Mouse (Mus musculus): ENCODE results near the gene Adra1d. TPM values are rescaled to one million over a fixed set of nuclear protein-coding genes. Genes with fewer than 3 reads are reported as not detected.

Gene Adra1d
- polyA plus RNA-seq, 1 experiment from 2014 or later, result 1.0 TPM

GRCm38 (mm10) chr2:131529898-131530622 lies 32.0 kb downstream of the Adra1d start:
- H3K27me3 ChIP-seq (ENCODE audit: control insufficient read depth, insufficient read depth, low read length), result no peaks in the 10 kb centered on the region
- ATAC-seq (replicated peaks; ENCODE audit: extremely low read depth, insufficient read depth, low FRiP score), result 0 out of 2 replicates have a peak, but pooled peaks have one; percentile 47
- H3K4me3 ChIP-seq (ENCODE audit: low read length), result no peak overlapping the region
- H3K4me2 ChIP-seq (ENCODE audit: low read depth, low read length), result no peak overlapping the region
- no peaks in the 10 kb centered on the region for H3K9me3 ChIP-seq (replicated peaks; ENCODE audit: control insufficient read depth, low read length)
- WGBS, result 30% methylated on average over 11 of the region's 11 CpGs
- no peak overlapping the region for H3K9ac ChIP-seq (ENCODE audit: low read length)
- no peak overlapping the region for H3K27ac ChIP-seq (ENCODE audit: low read length)
- 0 out of 2 replicates have a peak, but pooled peaks cover under 1% of the 10 kb centered on the region for H3K36me3 ChIP-seq (ENCODE audit: control insufficient read depth, insufficient read depth)
- no peaks in the 10 kb centered on the region for H3K4me1 ChIP-seq (ENCODE audit: control insufficient read depth, insufficient read depth, low read length)

- Histone ChIP-seq H3K9me3 (replicated peaks; ENCODE audit: control insufficient read depth, low read length) (no peaks in the 10 kb centered on the region), H3K36me3 (ENCODE audit: control insufficient read depth, insufficient read depth) (peaks cover 5% of the 10 kb centered on the region; the same call in 1 of the 2 replicates), H3K27me3 (ENCODE audit: control insufficient read depth, insufficient read depth, low read length) (no peaks in the 10 kb centered on the region), H3K4me1 (ENCODE audit: control insufficient read depth, insufficient read depth, low read length) (no peaks in the 10 kb centered on the region), H3K27ac (ENCODE audit: low read length) (no peak overlapping the region), H3K4me2 (ENCODE audit: low read depth, low read length) (no peak overlapping the region), H3K4me3 (ENCODE audit: low read length) (no peak overlapping the region), H3K9ac (ENCODE audit: low read length) (no peak overlapping the region)
- no peak for ATAC-seq (replicated peaks; ENCODE audit: extremely low read depth, insufficient read depth, low FRiP score)
- 53% methylated on average over 3 of the region's 3 CpGs for WGBS
Observed at GRCm38 (mm10) chr2:131527061-131527460, 35.0 kb downstream of the Adra1d start.

DNA sequence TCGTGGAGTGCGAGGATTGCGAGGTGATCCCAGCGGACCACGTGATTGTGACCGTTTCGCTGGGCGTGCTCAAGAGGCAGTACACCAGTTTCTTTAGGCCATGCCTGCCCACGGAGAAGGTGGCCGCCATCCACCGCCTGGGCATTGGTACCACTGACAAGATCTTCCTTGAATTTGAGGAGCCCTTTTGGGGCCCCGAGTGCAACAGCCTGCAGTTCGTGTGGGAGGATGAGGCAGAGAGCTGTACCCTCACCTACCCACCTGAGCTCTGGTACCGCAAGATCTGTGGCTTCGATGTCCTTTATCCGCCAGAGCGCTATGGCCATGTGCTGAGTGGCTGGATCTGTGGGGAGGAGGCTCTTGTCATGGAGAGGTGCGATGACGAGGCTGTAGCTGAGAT lies 41.3 kb downstream of the Adra1d start:
- H3K4me1 ChIP-seq (ENCODE audit: control insufficient read depth, insufficient read depth, low read length), result 0 out of 2 replicates have a peak, but pooled peaks cover 5% of the 10 kb centered on the region
- no peak overlapping the region for H3K4me3 ChIP-seq (ENCODE audit: low read length)
- no peaks in the 10 kb centered on the region for H3K27me3 ChIP-seq (ENCODE audit: control insufficient read depth, insufficient read depth, low read length)
- no peak overlapping the region for H3K9ac ChIP-seq (ENCODE audit: low read length)
- WGBS, result 95% methylated on average over 19 of the region's 19 CpGs
- H3K36me3 ChIP-seq (ENCODE audit: control insufficient read depth, insufficient read depth), result peaks cover 13% of the 10 kb centered on the region; the same call in 1 of the 2 replicates
- no peaks in the 10 kb centered on the region for H3K9me3 ChIP-seq (replicated peaks; ENCODE audit: control insufficient read depth, low read length)
- no peak for ATAC-seq (replicated peaks; ENCODE audit: extremely low read depth, insufficient read depth, low FRiP score)
- H3K27ac ChIP-seq (ENCODE audit: low read length), result no peak overlapping the region
- no peak overlapping the region for H3K4me2 ChIP-seq (ENCODE audit: low read depth, low read length)

DNA sequence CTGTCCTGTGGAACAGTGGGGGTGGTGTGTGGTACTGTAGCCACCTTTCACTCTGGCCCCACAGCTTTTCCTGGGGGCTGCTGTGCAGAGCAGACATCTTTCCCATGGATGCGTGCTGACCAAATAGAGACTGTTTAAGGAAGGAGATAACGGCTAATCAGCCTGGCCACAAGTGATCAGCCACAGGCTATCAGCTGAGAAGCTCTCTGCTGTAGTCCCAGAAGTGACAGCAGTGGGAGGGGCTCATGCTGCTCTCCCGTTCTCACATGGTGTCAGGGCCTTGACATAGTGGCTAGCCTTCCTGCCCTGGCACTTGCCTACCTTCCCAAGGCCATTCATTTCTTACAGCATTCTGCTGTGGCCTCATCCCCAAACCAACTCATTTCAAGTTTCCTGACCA lies 43.3 kb downstream of the Adra1d start:
- Histone ChIP-seq H3K4me2 (ENCODE audit: low read depth, low read length) (no peak overlapping the region), H3K9ac (ENCODE audit: low read length) (no peak overlapping the region), H3K27ac (ENCODE audit: low read length) (no peak overlapping the region), H3K36me3 (ENCODE audit: control insufficient read depth, insufficient read depth) (peaks cover 8% of the 10 kb centered on the region; the same call in 1 of the 2 replicates), H3K4me1 (ENCODE audit: control insufficient read depth, insufficient read depth, low read length) (peaks cover 14% of the 10 kb centered on the region), H3K9me3 (replicated peaks; ENCODE audit: control insufficient read depth, low read length) (no peaks in the 10 kb centered on the region), H3K4me3 (ENCODE audit: low read length) (no peak overlapping the region), H3K27me3 (ENCODE audit: control insufficient read depth, insufficient read depth, low read length) (no peaks in the 10 kb centered on the region)
- WGBS, result 7% methylated on average over 3 of the region's 3 CpGs
- ATAC-seq (replicated peaks; ENCODE audit: extremely low read depth, insufficient read depth, low FRiP score), result no peak; the same call in 1 of the 2 replicates

DNA sequence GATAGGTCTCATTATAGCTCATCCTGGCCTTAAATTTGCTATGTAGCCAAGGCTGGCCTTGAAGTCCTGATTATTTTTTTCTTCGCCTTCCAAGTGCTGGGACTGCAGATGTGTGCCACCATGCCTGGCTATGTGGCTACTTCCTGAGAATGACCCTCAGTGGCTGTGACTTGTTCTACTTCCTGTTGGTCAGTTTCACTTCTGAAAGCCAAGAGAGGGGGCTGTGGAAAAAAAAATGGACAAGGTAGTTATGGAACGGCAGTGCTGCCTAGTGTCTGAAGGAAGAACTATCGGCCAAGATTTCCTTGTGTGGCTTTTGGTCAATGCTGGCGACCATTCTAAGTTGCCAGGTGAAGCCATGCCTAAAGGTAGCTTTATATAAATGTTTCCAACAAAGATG lies 44.5 kb downstream of the Adra1d start:
- no peak overlapping the region for H3K4me3 ChIP-seq (ENCODE audit: low read length)
- H3K27ac ChIP-seq (ENCODE audit: low read length), result no peak overlapping the region
- H3K9me3 ChIP-seq (replicated peaks; ENCODE audit: control insufficient read depth, low read length), result no peaks in the 10 kb centered on the region
- H3K27me3 ChIP-seq (ENCODE audit: control insufficient read depth, insufficient read depth, low read length), result no peaks in the 10 kb centered on the region
- H3K36me3 ChIP-seq (ENCODE audit: control insufficient read depth, insufficient read depth), result peaks cover 8% of the 10 kb centered on the region; the same call in 1 of the 2 replicates
- ATAC-seq (replicated peaks; ENCODE audit: extremely low read depth, insufficient read depth, low FRiP score), result no peak
- H3K4me1 ChIP-seq (ENCODE audit: control insufficient read depth, insufficient read depth, low read length), result peaks cover 21% of the 10 kb centered on the region
- no peak overlapping the region for H3K4me2 ChIP-seq (ENCODE audit: low read depth, low read length)
- no peak overlapping the region for H3K9ac ChIP-seq (ENCODE audit: low read length)
- 83% methylated on average over 4 of the region's 4 CpGs for WGBS

DNA sequence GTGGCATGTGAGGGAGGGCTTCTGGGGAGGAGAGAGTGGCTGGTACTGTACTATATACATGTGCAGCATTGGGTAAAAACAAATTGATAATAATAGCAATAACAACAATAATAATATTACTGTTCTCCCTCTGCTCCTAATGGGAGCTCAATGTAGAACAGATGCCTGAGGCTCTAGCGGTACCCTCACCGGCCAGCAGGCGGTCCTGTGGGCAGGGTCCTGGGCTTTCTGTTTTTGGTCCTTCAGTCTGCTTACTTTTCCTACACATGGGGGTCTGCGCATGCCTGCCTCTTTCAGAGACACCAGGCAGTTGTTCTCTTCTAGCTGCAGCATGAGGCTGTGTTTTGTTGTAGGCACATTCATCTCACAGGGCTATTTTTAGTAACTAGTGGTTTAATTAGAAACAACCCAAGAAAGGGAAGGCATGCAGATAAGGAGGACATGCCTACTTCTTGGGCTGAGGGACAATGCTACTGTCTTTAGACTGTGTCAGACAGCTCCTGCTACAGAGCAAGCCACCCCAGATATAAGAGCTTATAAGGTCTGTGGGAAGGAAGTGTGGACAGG lies 47.9 kb downstream of the Adra1d start:
- 60% methylated on average over 4 of the region's 4 CpGs for WGBS
- H3K27ac ChIP-seq (ENCODE audit: low read length), result peak overlapping the region; percentile 75
- no peaks in the 10 kb centered on the region for H3K27me3 ChIP-seq (ENCODE audit: control insufficient read depth, insufficient read depth, low read length)
- no peaks in the 10 kb centered on the region for H3K36me3 ChIP-seq (ENCODE audit: control insufficient read depth, insufficient read depth)
- H3K4me2 ChIP-seq (ENCODE audit: low read depth, low read length), result peak overlapping the region; percentile 54
- H3K4me3 ChIP-seq (ENCODE audit: low read length), result peak overlapping the region; percentile 22; the same call in 1 of the 2 replicates
- ATAC-seq (replicated peaks; ENCODE audit: extremely low read depth, insufficient read depth, low FRiP score), result peak; percentile 37
- peaks cover 31% of the 10 kb centered on the region for H3K4me1 ChIP-seq (ENCODE audit: control insufficient read depth, insufficient read depth, low read length)
- peak overlapping the region; percentile 39; the same call in 1 of the 2 replicates for H3K9ac ChIP-seq (ENCODE audit: low read length)
- H3K9me3 ChIP-seq (replicated peaks; ENCODE audit: control insufficient read depth, low read length), result no peaks in the 10 kb centered on the region

- no peak overlapping the region for H3K4me3 ChIP-seq (ENCODE audit: low read length)
- WGBS, result 23% methylated on average over 2 of the region's 2 CpGs
- no peaks in the 10 kb centered on the region for H3K27me3 ChIP-seq (ENCODE audit: control insufficient read depth, insufficient read depth, low read length)
- H3K4me1 ChIP-seq (ENCODE audit: control insufficient read depth, insufficient read depth, low read length), result peaks cover 32% of the 10 kb centered on the region
- no peak overlapping the region for H3K4me2 ChIP-seq (ENCODE audit: low read depth, low read length)
- no peak overlapping the region; the same call in 1 of the 2 replicates for H3K9ac ChIP-seq (ENCODE audit: low read length)
- peak overlapping the region; percentile 75 for H3K27ac ChIP-seq (ENCODE audit: low read length)
- no peaks in the 10 kb centered on the region for H3K36me3 ChIP-seq (ENCODE audit: control insufficient read depth, insufficient read depth)
- no peak for ATAC-seq (replicated peaks; ENCODE audit: extremely low read depth, insufficient read depth, low FRiP score)
- H3K9me3 ChIP-seq (replicated peaks; ENCODE audit: control insufficient read depth, low read length), result no peaks in the 10 kb centered on the region
Observed at GRCm38 (mm10) chr2:131513477-131513876, 48.6 kb downstream of the Adra1d start.

- H3K27me3 ChIP-seq (ENCODE audit: control insufficient read depth, insufficient read depth, low read length), result no peaks in the 10 kb centered on the region
- no peak overlapping the region for H3K27ac ChIP-seq (ENCODE audit: low read length)
- H3K4me1 ChIP-seq (ENCODE audit: control insufficient read depth, insufficient read depth, low read length), result peaks cover 35% of the 10 kb centered on the region
- ATAC-seq (replicated peaks; ENCODE audit: extremely low read depth, insufficient read depth, low FRiP score), result no peak
- H3K9me3 ChIP-seq (replicated peaks; ENCODE audit: control insufficient read depth, low read length), result no peaks in the 10 kb centered on the region
- no peak overlapping the region for H3K4me3 ChIP-seq (ENCODE audit: low read length)
- 60% methylated on average over 5 of the region's 5 CpGs for WGBS
- peak overlapping the region; percentile 62; the same call in 1 of the 2 replicates for H3K4me2 ChIP-seq (ENCODE audit: low read depth, low read length)
- no peaks in the 10 kb centered on the region for H3K36me3 ChIP-seq (ENCODE audit: control insufficient read depth, insufficient read depth)
- H3K9ac ChIP-seq (ENCODE audit: low read length), result no peak overlapping the region
Observed at GRCm38 (mm10) chr2:131510531-131510930, 51.6 kb downstream of the Adra1d start.

GRCm38 (mm10) chr2:131509671-131510313 lies 52.3 kb downstream of the Adra1d start:
- H3K9me3 ChIP-seq (replicated peaks; ENCODE audit: control insufficient read depth, low read length), result no peaks in the 10 kb centered on the region
- peak overlapping the region; percentile 62 for H3K4me2 ChIP-seq (ENCODE audit: low read depth, low read length)
- H3K36me3 ChIP-seq (ENCODE audit: control insufficient read depth, insufficient read depth), result no peaks in the 10 kb centered on the region
- H3K4me1 ChIP-seq (ENCODE audit: control insufficient read depth, insufficient read depth, low read length), result peaks cover 32% of the 10 kb centered on the region
- H3K27ac ChIP-seq (ENCODE audit: low read length), result peak overlapping the region; percentile 61
- 8% methylated on average over 17 of the region's 17 CpGs for WGBS
- peak overlapping the region; percentile 55 for H3K9ac ChIP-seq (ENCODE audit: low read length)
- peak overlapping the region; percentile 37 for H3K4me3 ChIP-seq (ENCODE audit: low read length)
- ATAC-seq (replicated peaks; ENCODE audit: extremely low read depth, insufficient read depth, low FRiP score), result peak; percentile 71
- H3K27me3 ChIP-seq (ENCODE audit: control insufficient read depth, insufficient read depth, low read length), result no peaks in the 10 kb centered on the region

Data from heart, embryonic 16.5 days (tissue).